Mouse (Mus musculus) midbrain, embryonic 12.5 days (tissue): ENCODE results near the gene Rbms3. TPM values are rescaled to one million over a fixed set of nuclear protein-coding genes. Genes with fewer than 3 reads are reported as not detected.
A peak's percentile ranks its signal among the peaks of the same experiment; 100 is the strongest.

ENCODE experiments used
- ATAC-seq: fragments of 200-750 bp; cut with Nextera tagmentation; 2 replicates; pipeline ENCODE4 v1.8.0; 2017; ENCODE audit warnings: low read depth, moderate TSS enrichment, moderate library complexity; ENCODE audit not compliant: low FRiP score
- H3K27ac ChIP-seq: fragments of 300-500 bp; sonication (generic); replicated peaks from 2 replicates; pipeline ENCODE4 v1.5.1; 2016; ENCODE audit warnings: mild to moderate bottlenecking
- H3K27me3 ChIP-seq: fragments of 300-500 bp; sonication (generic); 2 replicates; pipeline ENCODE4 v1.6.1; 2016; ENCODE audit warnings: mild to moderate bottlenecking
- H3K36me3 ChIP-seq: fragments of 300-500 bp; sonication (generic); 2 replicates; pipeline ENCODE4 v1.6.1; 2016
- H3K4me1 ChIP-seq: fragments of 300-500 bp; sonication (generic); 2 replicates; pipeline ENCODE4 v1.6.1; 2016
- H3K4me2 ChIP-seq: fragments of 300-500 bp; sonication (generic); replicated peaks from 2 replicates; pipeline ENCODE4 v1.6.1; 2016; ENCODE audit warnings: mild to moderate bottlenecking, moderate library complexity
- H3K4me3 ChIP-seq: fragments of 300-500 bp; sonication (generic); 2 replicates; pipeline ENCODE4 v1.5.1; 2016; ENCODE audit warnings: mild to moderate bottlenecking
- H3K9ac ChIP-seq: fragments of 300-500 bp; sonication (generic); replicated peaks from 2 replicates; pipeline ENCODE4 v1.6.1; 2016; ENCODE audit warnings: mild to moderate bottlenecking, moderate library complexity
- H3K9me3 ChIP-seq: fragments of 300-500 bp; sonication (generic); 2 replicates; pipeline ENCODE4 v1.6.1; 2016; ENCODE audit warnings: mild to moderate bottlenecking
- WGBS: fragments of 180-500 bp; shearing (Covaris S2); methylation state at CpG from one replicate; pipeline ENCODE4 v1.1.7; 2016; 5-methylcytosine and 5-hydroxymethylcytosine counted together
- polyA plus RNA-seq: library from polyadenylated mRNA; unstranded; fragments of >200 nt; fragmentation: Nextera tagmentation; extraction: Ambion mirVana; gene quantifications from 2 replicates; pipeline ENCODE4 v1.2.1, GENCODE M21; 2016

The Rbms3 gene
- polyA plus RNA-seq, 1 experiment from 2014 or later = 25.8 TPM

DNA sequence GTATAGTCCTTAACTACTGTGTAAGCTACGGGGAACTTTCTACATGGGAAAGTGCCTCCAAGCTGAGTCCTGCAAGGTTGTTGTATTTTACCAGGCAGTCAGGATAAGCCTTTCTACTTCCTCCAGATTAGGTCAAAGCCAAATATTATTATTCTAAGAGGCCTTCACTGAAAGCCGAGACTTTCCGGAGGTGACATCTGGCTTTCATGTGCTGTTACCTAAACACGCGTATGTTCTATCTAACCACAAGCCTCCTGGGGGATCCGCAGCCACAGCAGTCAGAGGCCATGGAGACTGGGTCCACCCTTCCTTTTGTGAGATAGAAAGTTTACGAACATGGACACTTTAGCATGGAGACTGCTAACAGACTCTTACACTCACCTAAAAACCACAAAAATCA lies 552.2 kb downstream of the Rbms3 start:
- H3K36me3 ChIP-seq = no peaks in the 10 kb centered on the region
- no peak overlapping the region for H3K4me2 ChIP-seq
- H3K27me3 ChIP-seq = no peaks in the 10 kb centered on the region
- ATAC-seq = no peak
- no peak overlapping the region for H3K4me3 ChIP-seq
- no peak overlapping the region for H3K9ac ChIP-seq
- peaks cover 3% of the 10 kb centered on the region; the same call in 1 of the 2 replicates for H3K4me1 ChIP-seq
- 84% methylated on average over 7 of the region's 7 CpGs for WGBS
- no peaks in the 10 kb centered on the region for H3K9me3 ChIP-seq
- H3K27ac ChIP-seq = no peak overlapping the region

DNA sequence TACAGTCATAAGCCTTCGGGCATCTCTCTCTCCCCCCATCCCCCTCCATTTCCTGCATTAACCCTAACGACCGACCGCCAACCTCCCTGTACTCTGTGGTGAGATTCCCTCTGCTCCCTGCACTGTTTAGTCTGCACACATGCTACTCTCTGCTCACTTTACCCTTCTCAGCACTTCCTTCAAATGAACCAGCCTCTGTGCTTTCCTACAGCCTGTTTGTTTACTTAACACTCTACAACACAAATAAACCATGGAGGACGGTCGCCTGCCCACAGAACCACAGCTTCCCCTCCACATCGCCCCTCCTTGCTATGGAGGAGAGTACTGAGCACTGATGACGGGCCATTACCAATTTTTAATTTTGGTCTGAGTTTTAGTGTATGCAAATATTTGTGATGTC lies 552.9 kb downstream of the Rbms3 start:
- Histone ChIP-seq H3K36me3 (no peaks in the 10 kb centered on the region), H3K4me3 (no peak overlapping the region), H3K4me2 (no peak overlapping the region), H3K4me1 (peaks cover 6% of the 10 kb centered on the region; the same call in 1 of the 2 replicates), H3K9me3 (no peaks in the 10 kb centered on the region), H3K9ac (no peak overlapping the region), H3K27me3 (no peaks in the 10 kb centered on the region), H3K27ac (no peak overlapping the region)
- ATAC-seq = no peak
- 79% methylated on average over 8 of the region's 8 CpGs for WGBS

DNA sequence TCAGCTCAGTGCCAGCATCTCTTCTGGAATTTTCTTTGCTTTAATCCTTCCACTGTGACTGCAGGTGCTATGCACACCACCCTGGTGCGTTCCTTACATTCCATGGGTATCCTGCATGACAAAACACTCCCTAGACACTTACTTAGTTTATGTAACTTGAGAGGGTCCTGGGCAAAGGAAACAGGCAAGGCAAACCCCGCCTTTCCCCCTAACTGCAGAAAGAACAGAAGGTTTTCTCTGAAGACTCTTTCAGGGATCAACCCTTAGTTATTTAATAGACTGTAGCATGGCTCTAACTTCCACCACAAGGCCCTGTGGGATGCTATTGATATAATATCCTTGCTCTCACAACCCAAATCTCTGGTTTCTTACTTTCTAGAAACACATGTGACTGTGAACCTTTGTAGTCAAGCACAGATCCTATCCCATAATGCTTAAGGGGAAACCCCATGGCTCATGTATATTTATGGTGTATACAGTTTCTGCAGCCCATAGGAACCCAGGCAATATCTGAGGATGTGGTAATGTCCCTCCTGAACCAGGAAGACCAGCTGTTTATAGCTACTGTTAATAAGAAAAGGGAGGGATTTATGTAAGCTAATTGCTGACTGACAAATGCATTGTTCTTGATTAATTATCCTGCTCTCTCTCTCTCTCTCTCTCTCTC lies 557.1 kb downstream of the Rbms3 start:
- 57% methylated on average over 2 of the region's 2 CpGs for WGBS
- peak; percentile 30; the same call in 1 of the 2 replicates for ATAC-seq

DNA sequence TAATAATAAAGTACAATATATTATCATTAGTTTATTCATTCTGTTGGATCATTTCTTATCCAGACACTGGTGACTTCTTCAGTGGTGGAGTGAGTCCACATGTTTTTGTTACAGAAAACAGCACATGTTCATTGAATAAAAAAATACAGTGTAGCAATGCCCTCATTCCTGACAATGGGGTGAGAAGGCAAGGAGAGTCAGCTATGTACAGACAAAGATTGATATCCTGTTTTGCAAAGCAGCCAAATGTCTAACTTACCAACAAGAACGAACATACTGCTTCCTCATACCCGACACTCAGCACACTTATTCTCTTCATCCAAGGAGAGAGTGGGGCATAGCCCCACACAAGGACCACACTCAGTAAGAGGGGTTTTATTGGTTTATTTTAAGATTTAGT lies 559.1 kb downstream of the Rbms3 start:
- WGBS = 90% methylated on average over 2 of the region's 2 CpGs
- no peaks in the 10 kb centered on the region for H3K9me3 ChIP-seq
- no peak overlapping the region for H3K4me2 ChIP-seq
- ATAC-seq = no peak
- no peak overlapping the region for H3K27ac ChIP-seq
- no peaks in the 10 kb centered on the region for H3K27me3 ChIP-seq
- peaks cover 6% of the 10 kb centered on the region; the same call in 1 of the 2 replicates for H3K4me1 ChIP-seq
- no peaks in the 10 kb centered on the region for H3K36me3 ChIP-seq
- no peak overlapping the region for H3K4me3 ChIP-seq
- no peak overlapping the region for H3K9ac ChIP-seq

More for the DNA sequence above, 557.1 kb downstream of the Rbms3 start:
- Histone ChIP-seq H3K27me3 (no peaks in the 10 kb centered on the region), H3K4me2 (no peak overlapping the region), H3K4me3 (no peak overlapping the region), H3K9me3 (no peaks in the 10 kb centered on the region), H3K9ac (no peak overlapping the region), H3K4me1 (peaks cover 6% of the 10 kb centered on the region; the same call in 1 of the 2 replicates), H3K27ac (no peak overlapping the region), H3K36me3 (no peaks in the 10 kb centered on the region)

DNA sequence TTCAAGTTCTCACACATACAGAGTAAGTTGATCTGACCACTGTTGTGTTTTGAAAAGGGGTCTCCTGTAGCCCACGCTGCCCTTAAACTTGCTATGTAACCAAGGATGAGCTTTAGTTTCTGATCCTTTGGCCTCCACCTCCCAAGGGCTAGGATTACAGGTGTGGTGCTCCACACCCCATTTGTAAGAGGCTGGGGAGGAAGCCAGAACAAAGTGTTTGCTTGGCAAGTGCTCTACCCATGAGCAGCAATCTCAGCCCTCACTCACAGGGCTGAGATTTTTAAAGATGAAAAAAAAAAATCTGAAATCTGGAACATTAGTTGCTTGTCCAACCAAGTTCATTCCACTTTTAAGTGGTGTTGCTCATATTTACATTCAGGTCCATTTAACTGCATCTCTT lies 560.5 kb downstream of the Rbms3 start:
- peaks cover 6% of the 10 kb centered on the region; the same call in 1 of the 2 replicates for H3K4me1 ChIP-seq
- H3K9me3 ChIP-seq = no peaks in the 10 kb centered on the region
- WGBS = 97% methylated on average over 1 of the region's 1 CpGs
- no peaks in the 10 kb centered on the region for H3K27me3 ChIP-seq
- H3K4me2 ChIP-seq = no peak overlapping the region
- no peak overlapping the region for H3K9ac ChIP-seq
- no peak overlapping the region for H3K27ac ChIP-seq
- no peak for ATAC-seq
- H3K4me3 ChIP-seq = no peak overlapping the region
- no peaks in the 10 kb centered on the region for H3K36me3 ChIP-seq

DNA sequence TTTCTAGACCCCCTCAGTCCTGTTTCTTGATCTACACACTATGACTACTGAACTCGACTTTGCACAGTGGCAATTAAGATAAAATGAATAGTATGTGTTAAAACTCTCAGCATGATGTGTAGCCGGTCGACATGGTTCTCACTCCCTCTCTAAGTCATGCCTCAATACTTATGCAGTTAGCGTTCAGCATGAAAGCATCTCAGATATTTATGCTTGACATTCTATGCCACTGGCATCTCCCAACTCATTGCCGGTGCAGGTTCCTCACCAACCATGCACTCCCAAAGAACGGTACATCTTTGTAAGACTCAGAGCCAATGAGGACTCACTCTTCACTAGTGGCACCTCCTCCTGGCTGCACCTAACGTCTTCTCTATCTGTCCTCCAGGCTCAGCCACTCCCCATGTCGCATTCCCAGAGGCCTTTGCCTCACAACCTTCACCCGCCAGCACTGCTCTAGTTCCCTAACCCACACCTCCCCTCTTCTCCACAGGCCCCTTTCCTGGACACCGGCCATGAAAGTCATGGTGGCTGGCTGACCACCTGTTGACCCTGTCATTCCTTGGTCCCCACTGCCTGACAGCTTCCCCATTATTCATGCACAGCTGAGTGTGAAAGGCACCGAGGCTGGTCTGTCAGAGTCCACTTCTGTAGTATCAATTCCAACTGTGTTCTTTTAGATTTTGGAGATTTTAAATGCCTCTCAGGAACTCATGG lies 561.9 kb downstream of the Rbms3 start:
- Histone ChIP-seq H3K4me2 (no peak overlapping the region), H3K36me3 (no peaks in the 10 kb centered on the region), H3K9me3 (no peaks in the 10 kb centered on the region), H3K4me3 (no peak overlapping the region), H3K4me1 (peaks cover 6% of the 10 kb centered on the region; the same call in 1 of the 2 replicates), H3K9ac (no peak overlapping the region), H3K27ac (no peak overlapping the region), H3K27me3 (no peaks in the 10 kb centered on the region)
- ATAC-seq = no peak
- 84% methylated on average over 11 of the region's 11 CpGs for WGBS

DNA sequence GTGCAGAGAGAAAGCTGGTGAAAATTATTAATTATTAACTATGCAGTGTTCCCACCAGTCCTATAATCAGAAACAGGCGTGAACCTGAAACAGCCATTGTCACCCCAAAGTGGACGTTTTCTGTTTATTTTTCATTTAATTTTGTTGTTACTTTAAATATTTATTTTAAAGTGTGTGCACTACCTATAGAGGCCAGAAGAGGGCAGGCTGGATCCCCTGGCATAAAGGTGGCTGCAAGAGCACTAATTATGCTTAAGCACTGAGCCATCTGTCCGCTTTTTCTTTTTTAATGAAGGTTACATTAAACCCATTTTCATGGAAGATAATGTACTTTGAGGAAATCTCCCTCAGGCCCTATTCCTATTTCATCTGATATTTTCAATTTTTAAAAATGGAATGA lies 563.2 kb downstream of the Rbms3 start:
- WGBS = 84% methylated on average over 3 of the region's 3 CpGs

DNA sequence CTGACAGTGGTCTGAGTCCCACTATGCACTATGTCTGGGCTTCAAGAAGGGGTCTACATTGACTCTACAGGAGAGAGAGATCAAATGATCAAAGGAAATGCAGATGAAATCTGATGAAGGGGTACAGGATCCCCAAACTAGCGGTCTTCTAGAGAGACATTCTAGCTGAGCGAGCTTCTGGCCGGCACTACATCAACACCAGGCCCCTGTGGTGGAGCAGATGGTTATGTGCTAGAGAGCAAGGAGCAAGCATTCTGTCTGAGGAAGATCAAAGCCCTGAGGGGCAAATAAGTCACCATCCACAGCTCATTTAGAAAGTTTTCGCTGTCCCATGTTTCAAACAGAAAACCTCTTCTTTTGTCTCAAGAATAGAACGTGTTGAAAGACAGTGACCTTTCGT lies 564.1 kb downstream of the Rbms3 start:
- Histone ChIP-seq H3K27me3 (no peaks in the 10 kb centered on the region), H3K4me1 (no peaks in the 10 kb centered on the region), H3K9ac (no peak overlapping the region), H3K27ac (no peak overlapping the region), H3K4me2 (no peak overlapping the region), H3K4me3 (no peak overlapping the region), H3K9me3 (no peaks in the 10 kb centered on the region), H3K36me3 (no peaks in the 10 kb centered on the region)
- 94% methylated on average over 6 of the region's 6 CpGs for WGBS
- no peak for ATAC-seq

More for the DNA sequence above, 563.2 kb downstream of the Rbms3 start:
- Histone ChIP-seq H3K9me3 (no peaks in the 10 kb centered on the region), H3K9ac (no peak overlapping the region), H3K4me3 (no peak overlapping the region), H3K27me3 (no peaks in the 10 kb centered on the region), H3K27ac (no peak overlapping the region), H3K36me3 (no peaks in the 10 kb centered on the region), H3K4me2 (no peak overlapping the region), H3K4me1 (no peaks in the 10 kb centered on the region)
- no peak for ATAC-seq

DNA sequence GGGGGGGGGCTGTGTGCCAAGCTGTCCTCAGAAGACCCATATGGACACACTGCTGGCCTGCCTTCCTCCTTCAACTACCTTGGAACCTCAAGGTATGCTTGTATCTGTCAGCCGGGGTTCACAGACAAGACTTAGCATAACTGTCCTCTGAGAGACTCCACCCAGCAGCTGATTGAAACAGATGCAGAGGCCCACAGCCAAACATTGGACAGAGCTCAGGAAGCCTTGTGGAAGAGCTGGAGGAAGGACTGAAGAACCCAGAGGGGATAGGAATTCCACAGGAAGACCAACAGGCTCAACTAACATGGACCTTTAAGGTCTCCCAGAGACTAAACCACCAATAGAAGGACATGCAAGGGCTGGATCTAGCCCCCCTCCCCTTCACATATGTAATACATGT lies 570.1 kb downstream of the Rbms3 start:
- H3K27ac ChIP-seq = no peak overlapping the region
- no peaks in the 10 kb centered on the region for H3K27me3 ChIP-seq
- 84% methylated on average over 1 of the region's 1 CpGs for WGBS
- H3K36me3 ChIP-seq = no peaks in the 10 kb centered on the region
- H3K9me3 ChIP-seq = no peaks in the 10 kb centered on the region
- H3K4me2 ChIP-seq = no peak overlapping the region
- H3K4me1 ChIP-seq = no peaks in the 10 kb centered on the region
- no peak overlapping the region for H3K4me3 ChIP-seq
- no peak for ATAC-seq
- H3K9ac ChIP-seq = no peak overlapping the region

DNA sequence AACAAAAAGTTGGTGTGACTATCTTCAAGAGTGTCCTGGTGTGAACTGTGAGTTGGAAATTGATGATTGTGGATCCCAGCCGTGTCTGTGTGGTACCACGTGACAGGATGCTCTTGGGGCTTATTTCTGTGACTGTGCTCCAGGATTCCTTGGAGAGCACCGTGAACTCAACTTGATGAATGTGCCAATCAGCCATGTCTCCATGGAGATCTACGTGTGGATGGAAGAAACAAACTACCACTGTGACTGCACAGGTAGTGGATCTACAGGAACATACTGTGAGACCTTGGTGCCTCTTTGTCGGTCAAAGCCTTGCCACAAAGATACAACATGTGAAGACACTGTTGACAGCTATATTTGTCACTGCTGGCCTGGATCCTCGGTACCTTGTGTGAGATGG lies 570.6 kb downstream of the Rbms3 start:
- ATAC-seq = no peak
- H3K9me3 ChIP-seq = no peaks in the 10 kb centered on the region
- 88% methylated on average over 6 of the region's 6 CpGs for WGBS

DNA sequence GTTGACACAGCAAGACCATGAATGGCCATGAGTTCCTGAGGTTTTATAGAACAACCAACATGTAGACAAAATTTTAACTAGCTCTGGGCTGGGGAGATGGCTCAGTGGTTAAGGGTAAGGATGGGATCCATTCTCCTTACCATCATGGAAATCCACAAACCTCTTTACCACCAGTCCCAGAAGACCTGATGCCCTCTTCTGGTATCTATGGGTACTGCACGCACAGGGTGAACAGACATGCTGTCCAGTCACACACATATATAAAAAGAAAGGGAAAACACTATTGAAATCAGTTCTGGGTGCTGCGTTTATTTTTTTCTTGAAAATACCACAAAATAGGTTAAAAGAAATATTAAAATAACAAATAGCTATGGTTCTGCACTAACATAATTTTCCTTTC lies 577.8 kb downstream of the Rbms3 start:
- no peaks in the 10 kb centered on the region for H3K27me3 ChIP-seq
- no peak overlapping the region for H3K4me3 ChIP-seq
- ATAC-seq = no peak
- no peak overlapping the region for H3K9ac ChIP-seq
- no peaks in the 10 kb centered on the region for H3K4me1 ChIP-seq
- no peaks in the 10 kb centered on the region for H3K36me3 ChIP-seq
- WGBS = 96% methylated on average over 2 of the region's 2 CpGs
- no peaks in the 10 kb centered on the region for H3K9me3 ChIP-seq
- no peak overlapping the region for H3K4me2 ChIP-seq
- H3K27ac ChIP-seq = no peak overlapping the region

More for the DNA sequence above, 570.6 kb downstream of the Rbms3 start:
- H3K27ac ChIP-seq = no peak overlapping the region
- H3K9ac ChIP-seq = no peak overlapping the region
- H3K4me3 ChIP-seq = no peak overlapping the region
- H3K36me3 ChIP-seq = no peaks in the 10 kb centered on the region
- no peak overlapping the region for H3K4me2 ChIP-seq
- no peaks in the 10 kb centered on the region for H3K27me3 ChIP-seq
- H3K4me1 ChIP-seq = no peaks in the 10 kb centered on the region

DNA sequence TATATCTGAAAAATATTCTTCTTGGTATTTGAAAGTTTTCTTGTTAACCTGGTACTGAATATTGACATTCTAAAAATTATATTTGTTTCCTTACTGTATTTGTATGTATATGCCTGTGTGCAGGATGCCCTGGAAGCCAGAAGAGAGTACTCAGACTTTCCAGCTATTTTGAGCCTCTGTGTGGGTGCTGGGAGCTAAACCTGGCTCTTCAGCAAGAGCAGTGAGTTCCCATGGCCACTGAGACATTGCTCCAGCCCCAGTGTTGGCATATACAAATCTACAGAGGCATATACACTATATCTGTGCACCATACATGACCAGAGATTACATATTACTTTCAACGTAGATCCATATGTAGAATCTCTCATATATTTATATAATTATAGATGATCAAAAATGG lies 581.1 kb downstream of the Rbms3 start:
- no peaks in the 10 kb centered on the region for H3K9me3 ChIP-seq
- no peak overlapping the region for H3K27ac ChIP-seq
- no peaks in the 10 kb centered on the region for H3K27me3 ChIP-seq
- no peak overlapping the region for H3K4me3 ChIP-seq
- no peak overlapping the region for H3K4me2 ChIP-seq
- no peak for ATAC-seq
- no peaks in the 10 kb centered on the region for H3K4me1 ChIP-seq
- no peaks in the 10 kb centered on the region for H3K36me3 ChIP-seq
- no peak overlapping the region for H3K9ac ChIP-seq
- 92% methylated on average over 1 of the region's 1 CpGs for WGBS
